Mouse (Mus musculus): ENCODE results near the gene Prdm16. TPM values are rescaled to one million over a fixed set of nuclear protein-coding genes. Genes with fewer than 3 reads are reported as not detected.

Prdm16 gene
- total and polyA plus RNA-seq, 3 experiments = not detected

DNA sequence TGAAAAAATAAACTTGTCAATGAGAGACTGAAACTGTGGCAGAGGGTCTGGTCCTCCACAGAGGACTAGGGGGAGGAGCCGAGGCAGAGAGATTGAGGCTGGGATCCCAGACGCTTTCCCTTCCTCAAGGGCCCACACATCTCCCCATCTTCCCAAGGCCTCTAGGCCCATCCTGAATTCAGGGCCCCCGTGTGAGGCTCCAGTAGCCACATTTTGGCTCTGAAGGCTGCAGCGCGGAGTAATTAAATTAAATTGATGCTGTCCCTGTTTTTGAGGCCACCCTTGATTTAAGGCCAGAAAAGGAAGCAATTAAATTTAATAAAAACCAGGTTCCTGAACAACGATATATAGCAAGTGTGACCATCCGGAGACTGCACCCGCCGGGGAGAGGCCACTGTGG is 66.8 kb downstream of the Prdm16 start:
- DNase-seq (ENCODE audit: extremely low read depth) = no peak
- TF ChIP-seq TCF12 (IDR thresholded peaks at IDR 0.05; ENCODE audit: low read depth, low read length) (no peak), CTCF (conservative IDR thresholded peaks at IDR 0.05 in 1 of 2, IDR thresholded peaks at IDR 0.05 in 1 of 2; ENCODE audit: low read depth in 2 of 2, low read length in 2 of 2) (no peak), RCOR1 (conservative IDR thresholded peaks at IDR 0.05; ENCODE audit: low read depth, low read length) (no peak), E2F4 (IDR thresholded peaks at IDR 0.05; ENCODE audit: insufficient replicate concordance, low read depth, low read length) (no peak), USF2 (conservative IDR thresholded peaks at IDR 0.05; ENCODE audit: low read depth, low read length) (no peak), NELFE (IDR thresholded peaks at IDR 0.05; ENCODE audit: low read depth, low read length) (no peak), GABPA (IDR thresholded peaks at IDR 0.05; ENCODE audit: insufficient replicate concordance, low read depth, low read length) (no peak), SMC3 (IDR thresholded peaks at IDR 0.05; ENCODE audit: low read depth, low read length) (no peak), UBTF (IDR thresholded peaks at IDR 0.05; ENCODE audit: low read depth, low read length) (no peak), SIN3A (IDR thresholded peaks at IDR 0.05; ENCODE audit: low read length) (no peak), EP300 (IDR thresholded peaks at IDR 0.05; ENCODE audit: low read length) (no peak), IRF4 (IDR thresholded peaks at IDR 0.05; ENCODE audit: low read depth, low read length) (no peak), MEF2A (IDR thresholded peaks at IDR 0.05; ENCODE audit: borderline replicate concordance, low read depth, low read length) (no peak), CHD2 (IDR thresholded peaks at IDR 0.05; ENCODE audit: low read length) (no peak), ZKSCAN1 (IDR thresholded peaks at IDR 0.05; ENCODE audit: borderline replicate concordance, low read depth, low read length) (no peak)
- no peaks in the 10 kb centered on the region for H3K27me3 ChIP-seq (replicated peaks)
- H3K36me3 ChIP-seq (replicated peaks in 1 of 2; ENCODE audit: control insufficient read depth in 1 of 2, insufficient read depth in 1 of 2, low read length in 1 of 2) = no peaks in the 10 kb centered on the region
- no peaks in the 10 kb centered on the region for H3K79me2 ChIP-seq (replicated peaks; ENCODE audit: control insufficient read depth, extremely low read depth, insufficient read depth, poor library complexity, severe bottlenecking)
- no peak overlapping the region for H3K27ac ChIP-seq (ENCODE audit: insufficient read depth, low read depth)
- H3K9ac ChIP-seq (ENCODE audit: insufficient read depth, low read depth) = no peak overlapping the region
- dilution Hi-C loops (cut with MboI; ENCODE audit: extremely low pct_ligation_motif_present, extremely low pct_unique_long_range_greater_than_20kb, low sequenced_read_pairs) (no loop called here), in situ Hi-C loops (cut with MboI; ENCODE audit: low pct_ligation_motif_present, low pct_unique_long_range_greater_than_20kb, low sequenced_read_pairs) (no loop called here)
- no peak overlapping the region for H3K4me2 ChIP-seq (ENCODE audit: insufficient read depth, low read depth, poor library complexity, severe bottlenecking)
- no peaks in the 10 kb centered on the region for H3K4me1 ChIP-seq (ENCODE audit: control insufficient read depth in 1 of 2, insufficient read depth in 2 of 2)
- no peak overlapping the region for H3K4me3 ChIP-seq (replicated peaks in 1 of 3; ENCODE audit: low read depth in 2 of 3, low read length in 2 of 3, poor library complexity in 1 of 3)
- peaks cover 95% of the 10 kb centered on the region for H3K9me3 ChIP-seq (replicated peaks; ENCODE audit: low read length)

DNA sequence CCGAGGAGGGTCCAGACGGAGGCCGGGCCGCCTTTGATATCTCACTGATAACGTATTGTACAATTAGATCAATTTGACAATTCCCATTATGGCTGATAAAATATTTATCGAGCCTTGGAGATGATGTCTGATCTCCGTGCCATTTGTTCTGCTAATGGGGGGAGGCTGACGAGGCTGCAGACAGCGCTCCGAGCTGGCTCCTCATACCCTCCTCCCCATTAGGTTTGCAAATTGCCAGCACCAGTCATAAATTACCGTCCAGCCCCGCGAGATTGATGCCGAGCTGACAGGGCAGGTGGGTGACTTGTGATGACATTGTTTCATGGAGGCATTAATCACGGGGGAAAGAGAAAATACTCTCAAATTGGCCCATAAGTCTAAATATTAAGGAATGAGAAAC is 67.9 kb downstream of the Prdm16 start:
- Histone ChIP-seq H3K4me3 (replicated peaks in 1 of 3; ENCODE audit: low read depth in 2 of 3, low read length in 2 of 3, poor library complexity in 1 of 3) (no peak overlapping the region), H3K79me2 (replicated peaks; ENCODE audit: control insufficient read depth, extremely low read depth, insufficient read depth, poor library complexity, severe bottlenecking) (no peaks in the 10 kb centered on the region), H3K9me3 (replicated peaks; ENCODE audit: low read length) (peaks cover 95% of the 10 kb centered on the region), H3K9ac (ENCODE audit: insufficient read depth, low read depth) (no peak overlapping the region), H3K27ac (ENCODE audit: insufficient read depth, low read depth) (no peak overlapping the region), H3K4me2 (ENCODE audit: insufficient read depth, low read depth, poor library complexity, severe bottlenecking) (no peak overlapping the region), H3K36me3 (replicated peaks in 1 of 2; ENCODE audit: control insufficient read depth in 1 of 2, insufficient read depth in 1 of 2, low read length in 1 of 2) (no peaks in the 10 kb centered on the region), H3K27me3 (replicated peaks) (no peaks in the 10 kb centered on the region), H3K4me1 (ENCODE audit: control insufficient read depth in 1 of 2, insufficient read depth in 2 of 2) (no peaks in the 10 kb centered on the region)
- TF ChIP-seq ZKSCAN1 (IDR thresholded peaks at IDR 0.05; ENCODE audit: borderline replicate concordance, low read depth, low read length) = no peak
- TF ChIP-seq IRF4 (IDR thresholded peaks at IDR 0.05; ENCODE audit: low read depth, low read length) = no peak
- TF ChIP-seq E2F4 (IDR thresholded peaks at IDR 0.05; ENCODE audit: insufficient replicate concordance, low read depth, low read length) = no peak
- TF ChIP-seq CHD1 (IDR thresholded peaks at IDR 0.05; ENCODE audit: low read depth, low read length) = no peak
- no peak for TF ChIP-seq ETS1 (conservative IDR thresholded peaks at IDR 0.05; ENCODE audit: low read depth, low read length)
- TF ChIP-seq BHLHE40 (IDR thresholded peaks at IDR 0.05; ENCODE audit: low read depth, low read length) = no peak
- no peak for TF ChIP-seq PAX5 (IDR thresholded peaks at IDR 0.05; ENCODE audit: low read length)
- TF ChIP-seq RAD21 (IDR thresholded peaks at IDR 0.05; ENCODE audit: low read depth, low read length) = no peak
- no peak for TF ChIP-seq NRF1 (IDR thresholded peaks at IDR 0.05; ENCODE audit: low read depth, low read length)
- TF ChIP-seq CHD2 (IDR thresholded peaks at IDR 0.05; ENCODE audit: low read length) = no peak
- no peak for TF ChIP-seq UBTF (IDR thresholded peaks at IDR 0.05; ENCODE audit: low read depth, low read length)
- TF ChIP-seq USF2 (conservative IDR thresholded peaks at IDR 0.05; ENCODE audit: low read depth, low read length) = no peak
- TF ChIP-seq RCOR1 (conservative IDR thresholded peaks at IDR 0.05; ENCODE audit: low read depth, low read length) = no peak
- TF ChIP-seq EP300 (IDR thresholded peaks at IDR 0.05; ENCODE audit: low read length) = no peak
- TF ChIP-seq MAZ (IDR thresholded peaks at IDR 0.05; ENCODE audit: low read depth, low read length) = no peak
- no peak for TF ChIP-seq HCFC1 (IDR thresholded peaks at IDR 0.05; ENCODE audit: low read depth, low read length)
- TF ChIP-seq SIN3A (IDR thresholded peaks at IDR 0.05; ENCODE audit: low read length) = no peak
- no peak for DNase-seq (ENCODE audit: extremely low read depth)
- in situ Hi-C loops (cut with MboI; ENCODE audit: low pct_ligation_motif_present, low pct_unique_long_range_greater_than_20kb, low sequenced_read_pairs) (no loop called here), dilution Hi-C loops (cut with MboI; ENCODE audit: extremely low pct_ligation_motif_present, extremely low pct_unique_long_range_greater_than_20kb, low sequenced_read_pairs) (no loop called here)
